Mouse (Mus musculus) lung, adult 2 months (tissue): ENCODE measurements around the gene Eya2.

Experiments
- CTCF ChIP-seq: fragments of 200-500 bp; IDR thresholded peaks from 2 replicates; pipeline ENCODE4 v1.5.1; 2011; ENCODE audit warnings: mild to moderate bottlenecking, low read length, control low read depth; ENCODE audit not compliant: insufficient read depth
- POLR2A ChIP-seq: fragments of 200-500 bp; IDR thresholded peaks from 2 replicates; pipeline ENCODE4 v1.6.1; 2011; ENCODE audit warnings: low read depth, mild to moderate bottlenecking, control low read depth, low read length, borderline replicate concordance; ENCODE audit errors: extremely low read depth

DNA sequence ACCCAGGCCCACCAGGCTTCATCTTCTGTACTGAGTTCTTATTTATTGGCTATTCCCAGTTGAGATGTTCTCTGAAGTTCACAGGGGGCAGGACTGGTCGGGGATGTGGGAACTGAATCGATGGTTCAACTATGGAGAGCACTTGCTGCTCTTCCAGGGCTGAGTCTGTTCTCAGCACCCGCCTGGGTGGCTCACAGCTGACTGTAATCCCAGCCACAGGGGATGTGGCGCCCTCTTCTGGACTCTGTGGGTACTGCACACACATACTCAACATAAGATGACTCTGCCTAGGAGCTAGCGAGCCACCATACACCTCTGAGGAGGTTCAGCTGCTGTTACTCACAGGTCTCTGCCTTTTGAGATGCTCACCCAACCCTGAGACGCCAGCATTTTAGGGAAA is 121.9 kb downstream of the Eya2 start:
- TF ChIP-seq CTCF (peak; percentile 28), POLR2A (no peak)
